Mouse (Mus musculus) E14TG2a.4 (cell line): ENCODE data around the gene Zcchc17.

ENCODE experiments used
- CTCF ChIP-seq: conservative IDR thresholded peaks from 2 replicates; pipeline ENCODE4 v1.5.1; 2014; ENCODE audit warnings: low read length
- POU5F1 ChIP-seq: IDR thresholded peaks from 2 replicates; pipeline ENCODE4 v1.6.1; 2014; ENCODE audit warnings: low read length, borderline replicate concordance

DNA sequence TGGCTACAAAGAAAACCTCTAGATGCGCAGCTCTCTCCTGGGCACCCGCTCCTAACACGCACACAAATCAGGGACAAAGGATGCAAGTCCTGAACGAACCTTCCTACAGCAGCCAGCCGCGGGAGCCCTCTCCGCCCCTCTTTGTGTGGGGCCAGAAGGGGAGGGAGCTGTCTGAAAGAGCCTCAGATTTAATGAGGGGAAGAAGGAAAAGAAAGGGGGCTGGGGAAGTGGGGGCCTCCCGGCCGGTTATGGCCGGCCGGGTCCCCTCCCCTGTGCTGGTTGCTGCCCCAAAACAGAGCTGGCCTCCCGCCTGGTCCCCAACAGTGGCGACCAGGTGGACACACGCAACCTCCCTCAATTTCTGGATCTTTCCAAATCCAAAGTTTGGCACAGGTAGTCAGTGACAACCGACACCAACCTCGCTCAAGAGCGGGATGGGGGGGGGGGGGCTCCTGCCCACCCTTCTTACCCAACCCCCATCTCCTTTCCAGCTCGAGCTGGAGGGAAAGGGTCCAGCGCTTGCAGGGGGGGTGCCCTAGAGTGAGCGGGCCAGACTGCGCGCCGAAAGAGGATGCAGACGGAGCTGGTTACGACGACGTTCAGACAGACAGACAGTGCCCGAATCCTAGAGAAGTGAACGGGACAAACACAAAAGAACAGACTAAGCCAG is 85.3 kb downstream of the Zcchc17 start:
- no peak for TF ChIP-seq POU5F1
- no peak for TF ChIP-seq CTCF
